Mouse (Mus musculus) frontal cortex, postnatal 36 days (tissue): ENCODE measurements at regions not wholly inside any gene's neighbourhood (a gene's known extent, or its start where the extent isn't known, plus 50 kb on each side); places are given as distances from the start of the nearest gene placed in this dataset.

Experiments used
- DNase-seq, 2 experiments: peaks; one replicate each; pipeline ENCODE4 v3.0.0; 2022; ENCODE audit warnings: low spot score in 2 of 2

DNA sequence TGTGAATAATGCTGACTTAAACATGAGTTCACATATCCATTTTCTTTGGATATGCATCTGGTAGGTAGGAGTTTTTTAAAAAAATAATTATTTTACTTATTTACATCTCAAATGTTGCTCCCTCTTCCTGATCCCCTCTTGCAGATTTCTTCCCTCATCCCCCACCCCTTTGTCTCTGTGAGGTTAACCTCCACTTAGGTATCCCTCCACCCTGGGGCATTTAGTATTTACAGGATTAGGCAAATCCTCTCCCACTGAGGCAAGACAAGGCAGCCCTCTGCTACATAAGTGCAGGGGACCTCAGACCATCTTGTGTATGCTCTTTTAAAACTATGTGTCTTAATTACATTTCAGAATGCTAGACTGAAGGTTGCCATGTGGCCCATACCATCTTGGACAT, 155.2 kb upstream of the Shcbp1 start:
- no peak for DNase-seq

DNA sequence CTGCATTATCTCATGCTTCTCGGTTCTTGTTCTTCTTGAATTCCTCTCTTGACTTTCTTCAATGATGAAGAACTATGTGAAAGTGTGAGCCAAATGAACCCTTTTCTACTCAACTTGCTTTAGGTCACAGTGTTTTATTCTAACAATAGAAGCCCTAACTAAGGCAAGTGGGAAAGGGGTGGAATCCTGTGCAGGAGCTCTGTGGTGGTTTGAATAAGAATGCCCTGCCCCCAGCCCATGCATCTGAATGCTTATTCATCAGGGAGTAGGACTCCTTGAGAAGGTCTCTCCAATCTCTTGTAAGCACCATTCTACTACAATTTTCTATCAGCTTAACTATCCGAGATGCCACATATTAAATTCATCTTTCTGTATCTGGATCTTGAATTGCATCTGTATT, 154.7 kb upstream of the Shcbp1 start:
- DNase-seq = no peak

- peak in 1 of 2 experiments; percentile 20 for DNase-seq
These were observed 137.1 kb upstream of the Shcbp1 start for GRCm38 (mm10) chr8:4916447-4916846.

- no peak for DNase-seq
These were observed 115.7 kb upstream of the Shcbp1 start for GRCm38 (mm10) chr8:4895046-4895445.

- DNase-seq = peak in 1 of 2 experiments; percentile 34
These were observed 89.4 kb upstream of the Shcbp1 start for GRCm38 (mm10) chr8:4868761-4869160.

DNA sequence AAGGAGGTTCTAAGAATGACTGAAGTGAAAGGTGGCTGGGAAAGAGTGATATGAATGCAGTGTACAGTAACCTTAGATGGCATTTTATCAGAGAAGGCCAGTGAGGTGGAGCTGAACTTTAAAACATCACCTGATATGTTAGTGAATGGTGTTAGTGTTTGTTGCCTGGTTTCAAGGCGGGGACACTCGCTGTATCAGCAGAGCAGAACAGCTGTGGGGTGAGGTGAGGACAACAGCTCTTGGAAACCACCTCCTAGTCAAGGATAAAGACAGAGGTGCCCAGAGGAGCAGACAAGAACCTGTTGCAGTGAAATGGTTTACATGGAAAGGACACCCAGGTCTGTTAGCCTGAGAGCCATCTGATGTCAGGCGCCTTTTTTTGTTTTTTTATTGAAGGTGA, 59.7 kb upstream of the Shcbp1 start:
- DNase-seq = no peak

- no peak for DNase-seq
These were observed 59.2 kb upstream of the Shcbp1 start for GRCm38 (mm10) chr8:4838527-4838926.

- no peak for DNase-seq
These were observed 58.4 kb upstream of the Shcbp1 start for GRCm38 (mm10) chr8:4837719-4838118.

DNA sequence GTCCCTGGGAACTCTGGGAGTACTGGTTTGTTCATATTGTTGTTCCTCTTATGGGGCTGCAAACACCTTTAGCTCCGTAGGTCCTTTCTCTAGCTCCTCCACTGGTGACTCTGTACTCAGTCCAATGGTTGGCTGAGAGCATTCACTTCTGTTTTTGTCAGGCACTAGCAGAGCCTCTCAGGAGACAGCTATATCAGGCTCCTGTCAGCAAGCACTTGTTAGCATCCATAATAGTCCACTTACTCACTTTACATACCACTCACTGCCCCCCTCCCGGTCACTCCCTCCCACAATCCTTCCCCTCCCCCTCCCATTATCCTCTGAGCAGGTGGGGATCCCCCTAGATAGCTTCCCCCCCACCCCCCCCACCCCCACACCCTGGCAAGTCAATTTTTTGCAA, 57.3 kb upstream of the Shcbp1 start:
- DNase-seq = no peak
